Mouse (Mus musculus) limb, embryonic 15.5 days (tissue): ENCODE results near the gene Plod2. TPM values are rescaled to one million over a fixed set of nuclear protein-coding genes. Genes with fewer than 3 reads are reported as not detected.

Source experiments
- ATAC-seq: fragments of 200-750 bp; cut with Nextera tagmentation; 2 replicates; pipeline ENCODE4 v1.8.0; 2017; ENCODE audit warnings: low read depth, moderate TSS enrichment; ENCODE audit not compliant: insufficient number of reproducible peaks, low FRiP score, low TSS enrichment
- H3K27ac ChIP-seq: fragments of 300-500 bp; sonication (generic); 2 replicates; pipeline ENCODE4 v1.5.1; 2015; ENCODE audit warnings: moderate library complexity, mild to moderate bottlenecking, inconsistent platforms
- H3K27me3 ChIP-seq: fragments of 300-500 bp; sonication (generic); 2 replicates; pipeline ENCODE4 v1.6.1; 2015; ENCODE audit warnings: inconsistent platforms
- H3K36me3 ChIP-seq: fragments of 300-500 bp; sonication (generic); 2 replicates; pipeline ENCODE4 v1.6.1; 2015; ENCODE audit warnings: inconsistent platforms
- H3K4me1 ChIP-seq: fragments of 300-500 bp; sonication (generic); 2 replicates; pipeline ENCODE4 v1.6.1; 2015; ENCODE audit warnings: inconsistent platforms
- H3K4me2 ChIP-seq: fragments of 300-500 bp; sonication (generic); 2 replicates; pipeline ENCODE4 v1.6.1; 2015; ENCODE audit warnings: mild to moderate bottlenecking, inconsistent platforms
- H3K4me3 ChIP-seq: fragments of 300-500 bp; sonication (generic); 2 replicates; pipeline ENCODE4 v1.5.1; 2015; ENCODE audit warnings: mild to moderate bottlenecking, inconsistent platforms
- H3K9ac ChIP-seq: fragments of 300-500 bp; sonication (generic); 2 replicates; pipeline ENCODE4 v1.6.1; 2015; ENCODE audit warnings: inconsistent platforms
- H3K9me3 ChIP-seq: fragments of 300-500 bp; sonication (generic); 2 replicates; pipeline ENCODE4 v1.6.1; 2016; ENCODE audit warnings: inconsistent platforms
- WGBS: fragments of 180-500 bp; shearing (Covaris S2); methylation state at CpG from one replicate; pipeline ENCODE4 v1.1.7; 2015; 5-methylcytosine and 5-hydroxymethylcytosine counted together
- polyA plus RNA-seq: library from polyadenylated mRNA; unstranded; fragments of >200 nt; fragmentation: Nextera tagmentation; extraction: Ambion mirVana; gene quantifications from 2 replicates; pipeline ENCODE4 v1.2.1, GENCODE M21; 2015

Gene Plod2
- polyA plus RNA-seq, 1 experiment from 2014 or later: 55.2 TPM

- no peak overlapping the region for H3K4me3 ChIP-seq
- WGBS: 90% methylated on average over 6 of the region's 6 CpGs
- H3K27ac ChIP-seq: no peak overlapping the region
- no peaks in the 10 kb centered on the region for H3K9me3 ChIP-seq
- H3K27me3 ChIP-seq: no peaks in the 10 kb centered on the region
- no peak for ATAC-seq
- peaks cover 7% of the 10 kb centered on the region; the same call in 1 of the 2 replicates for H3K4me1 ChIP-seq
- H3K9ac ChIP-seq: no peak overlapping the region
- H3K36me3 ChIP-seq: no peaks in the 10 kb centered on the region
- H3K4me2 ChIP-seq: no peak overlapping the region
These were observed 13.3 kb downstream of the Plod2 start for GRCm38 (mm10) chr9:92555006-92555958.

DNA sequence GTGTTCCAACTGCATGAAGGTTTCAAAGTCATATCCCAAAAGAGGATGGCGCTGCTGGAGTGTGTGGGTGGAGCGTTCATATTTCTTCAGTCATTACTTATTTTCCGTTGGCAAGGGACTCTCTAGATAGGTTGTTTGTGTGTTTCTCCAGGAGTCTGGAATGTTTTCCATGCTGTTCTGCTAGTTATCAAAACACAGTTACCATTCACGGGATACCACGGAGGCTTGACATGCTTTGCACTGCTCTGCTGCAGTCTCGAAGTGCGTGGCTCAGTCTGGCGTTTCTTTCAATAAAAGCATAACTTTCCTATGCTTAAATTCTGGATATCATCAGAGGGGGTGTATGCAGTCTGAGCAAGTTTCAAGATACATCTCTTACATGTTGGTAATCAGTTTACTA is 17.7 kb downstream of the Plod2 start:
- Histone ChIP-seq H3K27me3 (no peaks in the 10 kb centered on the region), H3K4me1 (peaks cover 16% of the 10 kb centered on the region), H3K9me3 (no peaks in the 10 kb centered on the region), H3K36me3 (no peaks in the 10 kb centered on the region), H3K4me3 (no peak overlapping the region), H3K4me2 (no peak overlapping the region), H3K27ac (peak overlapping the region; percentile 11), H3K9ac (no peak overlapping the region)
- WGBS: 51% methylated on average over 8 of the region's 8 CpGs
- no peak for ATAC-seq

GRCm38 (mm10) chr9:92560840-92561547 is 19.0 kb downstream of the Plod2 start:
- H3K4me2 ChIP-seq: no peak overlapping the region
- H3K9ac ChIP-seq: no peak overlapping the region
- no peak overlapping the region for H3K4me3 ChIP-seq
- H3K9me3 ChIP-seq: no peaks in the 10 kb centered on the region
- ATAC-seq: 0 out of 2 replicates have a peak, but pooled peaks have one; percentile 35
- H3K27ac ChIP-seq: no peak overlapping the region
- no peaks in the 10 kb centered on the region for H3K36me3 ChIP-seq
- peaks cover 21% of the 10 kb centered on the region for H3K4me1 ChIP-seq
- WGBS: 50% methylated on average over 6 of the region's 6 CpGs
- no peaks in the 10 kb centered on the region for H3K27me3 ChIP-seq

DNA sequence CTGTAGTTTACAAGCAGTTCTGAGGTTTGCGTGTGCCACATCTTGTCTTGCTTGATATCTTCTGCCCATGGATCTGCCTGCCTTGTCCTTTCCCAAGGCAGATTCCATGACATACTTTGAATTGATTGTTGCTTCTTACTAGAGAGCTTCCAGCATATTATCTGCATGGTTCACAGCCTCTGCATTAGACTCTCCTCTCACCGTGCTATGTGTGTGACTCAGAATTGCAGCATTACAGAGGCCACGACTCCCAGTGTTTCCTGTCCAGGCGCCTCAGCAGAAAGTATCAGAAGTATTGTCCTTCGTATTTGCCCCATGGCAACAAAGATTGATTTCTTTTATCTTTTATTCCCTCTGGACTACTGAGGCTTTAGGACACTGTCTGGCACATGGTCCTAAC is 20.4 kb downstream of the Plod2 start:
- H3K9me3 ChIP-seq: no peaks in the 10 kb centered on the region
- H3K4me1 ChIP-seq: peaks cover 21% of the 10 kb centered on the region
- WGBS: 88% methylated on average over 5 of the region's 5 CpGs
- no peak overlapping the region for H3K9ac ChIP-seq
- H3K4me2 ChIP-seq: no peak overlapping the region
- H3K4me3 ChIP-seq: no peak overlapping the region
- no peak overlapping the region for H3K27ac ChIP-seq
- no peaks in the 10 kb centered on the region for H3K27me3 ChIP-seq
- no peak for ATAC-seq
- H3K36me3 ChIP-seq: no peaks in the 10 kb centered on the region

DNA sequence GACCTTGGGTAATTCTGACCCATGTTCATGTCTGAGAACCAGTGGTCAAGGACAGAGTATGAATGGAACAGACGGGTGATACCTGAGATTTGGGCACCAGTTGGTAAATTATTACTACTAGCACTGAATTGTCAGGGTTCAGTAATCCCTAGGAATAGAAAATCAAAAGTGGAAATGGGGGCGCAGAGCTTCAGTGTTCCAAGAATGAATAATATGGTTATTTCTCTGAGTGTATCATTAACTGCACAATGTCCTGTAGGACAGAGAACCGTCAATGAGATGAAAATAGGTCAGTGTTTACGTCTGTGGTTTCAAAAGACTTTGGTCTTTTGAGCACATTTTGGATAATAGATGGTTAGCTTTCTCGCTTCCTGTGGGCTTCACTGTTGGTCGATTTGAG is 21.3 kb downstream of the Plod2 start:
- no peaks in the 10 kb centered on the region for H3K9me3 ChIP-seq
- H3K4me1 ChIP-seq: peaks cover 22% of the 10 kb centered on the region
- 94% methylated on average over 6 of the region's 6 CpGs for WGBS
- H3K4me2 ChIP-seq: no peak overlapping the region
- no peak overlapping the region for H3K4me3 ChIP-seq
- ATAC-seq: no peak
- no peak overlapping the region for H3K27ac ChIP-seq
- no peaks in the 10 kb centered on the region for H3K36me3 ChIP-seq
- H3K27me3 ChIP-seq: no peaks in the 10 kb centered on the region
- no peak overlapping the region for H3K9ac ChIP-seq

DNA sequence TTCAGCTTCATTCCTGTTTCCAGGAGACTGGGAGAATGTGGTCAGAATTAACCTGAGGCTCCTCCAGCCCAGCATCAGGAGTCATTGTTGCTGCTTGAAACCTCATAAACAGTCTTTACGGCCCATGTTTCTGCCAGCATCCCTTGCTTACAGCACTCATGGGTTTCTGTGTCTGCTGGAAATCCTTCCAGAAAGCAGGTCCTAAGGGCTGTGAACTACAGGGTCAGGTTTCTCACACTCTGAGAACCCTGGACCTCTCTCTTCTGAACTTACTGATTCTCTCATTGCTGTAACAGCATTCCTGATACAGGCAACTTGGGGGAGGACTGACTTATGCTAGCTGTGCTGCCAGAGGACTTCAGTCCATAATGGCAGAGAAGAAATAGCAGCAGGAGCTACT is 22.4 kb downstream of the Plod2 start:
- Histone ChIP-seq H3K9me3 (no peaks in the 10 kb centered on the region), H3K4me2 (no peak overlapping the region), H3K36me3 (no peaks in the 10 kb centered on the region), H3K27me3 (no peaks in the 10 kb centered on the region), H3K4me3 (no peak overlapping the region), H3K9ac (no peak overlapping the region), H3K27ac (no peak overlapping the region), H3K4me1 (peaks cover 20% of the 10 kb centered on the region)
- WGBS: 57% methylated on average over 1 of the region's 1 CpGs
- no peak for ATAC-seq

DNA sequence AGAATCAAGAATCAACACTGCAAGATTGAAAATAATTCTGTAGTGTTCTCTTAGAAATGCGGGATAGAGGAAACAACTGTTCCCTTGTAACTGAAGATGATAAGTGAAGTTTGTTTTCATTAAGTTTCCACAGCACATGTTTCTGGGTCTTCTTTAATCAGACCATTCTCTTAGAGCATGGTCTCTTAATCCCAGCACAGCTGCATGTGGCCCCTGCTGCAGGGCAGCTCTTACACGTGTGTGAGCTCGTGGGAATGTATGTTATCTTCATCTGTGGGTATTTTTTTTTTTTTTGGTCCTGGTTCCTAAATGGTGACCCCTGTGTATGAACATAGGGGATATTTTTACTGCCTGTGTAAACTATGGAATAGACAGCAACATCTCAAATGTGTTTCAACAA is 24.2 kb downstream of the Plod2 start:
- Histone ChIP-seq H3K27me3 (no peaks in the 10 kb centered on the region), H3K36me3 (no peaks in the 10 kb centered on the region), H3K4me3 (no peak overlapping the region), H3K27ac (peak overlapping the region; percentile 5; the same call in 1 of the 2 replicates), H3K9ac (no peak overlapping the region), H3K9me3 (no peaks in the 10 kb centered on the region), H3K4me2 (no peak overlapping the region), H3K4me1 (peaks cover 10% of the 10 kb centered on the region; the same call in 1 of the 2 replicates)
- no peak for ATAC-seq
- WGBS: 42% methylated on average over 3 of the region's 3 CpGs

GRCm38 (mm10) chr9:92567474-92567873 is 25.5 kb downstream of the Plod2 start:
- Histone ChIP-seq H3K4me2 (no peak overlapping the region), H3K9ac (no peak overlapping the region), H3K4me1 (peaks cover 9% of the 10 kb centered on the region; the same call in 1 of the 2 replicates), H3K27ac (no peak overlapping the region), H3K27me3 (no peaks in the 10 kb centered on the region), H3K4me3 (no peak overlapping the region), H3K36me3 (no peaks in the 10 kb centered on the region), H3K9me3 (no peaks in the 10 kb centered on the region)
- ATAC-seq: no peak
- 74% methylated on average over 7 of the region's 7 CpGs for WGBS

- Histone ChIP-seq H3K27me3 (no peaks in the 10 kb centered on the region), H3K4me3 (no peak overlapping the region), H3K36me3 (no peaks in the 10 kb centered on the region), H3K27ac (no peak overlapping the region), H3K4me2 (no peak overlapping the region), H3K4me1 (peaks cover 9% of the 10 kb centered on the region; the same call in 1 of the 2 replicates), H3K9ac (no peak overlapping the region), H3K9me3 (no peaks in the 10 kb centered on the region)
- 92% methylated on average over 3 of the region's 3 CpGs for WGBS
- ATAC-seq: no peak
These were observed 26.8 kb downstream of the Plod2 start for GRCm38 (mm10) chr9:92568798-92569197.

GRCm38 (mm10) chr9:92572376-92573108 is 30.5 kb downstream of the Plod2 start:
- no peak for ATAC-seq
- Histone ChIP-seq H3K9ac (no peak overlapping the region), H3K4me2 (no peak overlapping the region), H3K9me3 (no peaks in the 10 kb centered on the region), H3K36me3 (no peaks in the 10 kb centered on the region; the same call in 1 of the 2 replicates), H3K4me3 (no peak overlapping the region), H3K27ac (no peak overlapping the region), H3K27me3 (no peaks in the 10 kb centered on the region), H3K4me1 (peaks cover 5% of the 10 kb centered on the region; the same call in 1 of the 2 replicates)
- 66% methylated on average over 8 of the region's 8 CpGs for WGBS

- Histone ChIP-seq H3K9me3 (no peaks in the 10 kb centered on the region), H3K4me3 (no peak overlapping the region), H3K9ac (no peak overlapping the region), H3K4me2 (no peak overlapping the region), H3K27me3 (no peaks in the 10 kb centered on the region), H3K4me1 (no peaks in the 10 kb centered on the region), H3K36me3 (peaks cover 29% of the 10 kb centered on the region), H3K27ac (no peak overlapping the region)
- WGBS: 73% methylated on average over 5 of the region's 5 CpGs
- no peak for ATAC-seq
These were observed 41.9 kb downstream of the Plod2 start for GRCm38 (mm10) chr9:92583876-92584275.
